Mouse (Mus musculus) testis, adult 2 months (tissue): ENCODE results near the gene Gpr19.

ENCODE experiments used
- CTCF ChIP-seq: fragments of 200-500 bp; IDR thresholded peaks from 2 replicates; pipeline ENCODE4 v1.5.1; 2012; ENCODE audit warnings: low read depth, mild to moderate bottlenecking, inconsistent platforms, low read length, moderate library complexity; ENCODE audit not compliant: control insufficient read depth, insufficient read depth, insufficient replicate concordance
- POLR2A ChIP-seq: fragments of 200-500 bp; IDR thresholded peaks from 2 replicates; pipeline ENCODE4 v1.6.1; 2012; ENCODE audit warnings: low read depth, mild to moderate bottlenecking, inconsistent platforms, low read length, moderate library complexity; ENCODE audit not compliant: control insufficient read depth

GRCm38 (mm10) chr6:134922511-134923195 is 24.3 kb upstream of the Gpr19 start:
- TF ChIP-seq CTCF = no peak
- TF ChIP-seq POLR2A = no peak
